Mouse (Mus musculus): Measurements from ENCODE around the gene Car2. TPM values are rescaled to one million over a fixed set of nuclear protein-coding genes. Genes with fewer than 3 reads are reported as not detected.

Gene Car2
- polyA plus RNA-seq, 1 experiment, result 30.9 TPM

- 87% methylated on average over 9 of the region's 9 CpGs for whole genome bisulfite sequencing
- Histone ChIP-seq H3K27ac (ENCODE audit: control insufficient read depth, insufficient read depth, low read length) (no peak overlapping the region), H3K4me1 (replicated peaks; ENCODE audit: control insufficient read depth, insufficient read depth, low read length) (no peaks in the 10 kb centered on the region), H3K4me3 (ENCODE audit: control insufficient read depth, insufficient read depth, low read length) (no peak overlapping the region), H3K27me3 (ENCODE audit: control insufficient read depth, insufficient read depth, low read length) (no peaks in the 10 kb centered on the region), H3K36me3 (ENCODE audit: control insufficient read depth, insufficient read depth, low read length) (no peaks in the 10 kb centered on the region)
- DNase-seq, result no peak
- TF ChIP-seq POLR2A (IDR thresholded peaks at IDR 0.05; ENCODE audit: control insufficient read depth, extremely low read depth, insufficient read depth, low read length, poor library complexity), result no peak
- no peak for TF ChIP-seq CTCF (IDR thresholded peaks at IDR 0.05; ENCODE audit: borderline replicate concordance, control insufficient read depth, extremely low read depth, insufficient read depth, low read length, poor library complexity)
These were observed 9.7 kb upstream of the Car2 start for GRCm38 (mm10) chr3:14876325-14876918.

- no peak for DNase-seq
- TF ChIP-seq POLR2A (IDR thresholded peaks at IDR 0.05; ENCODE audit: control insufficient read depth, extremely low read depth, insufficient read depth, low read length, poor library complexity) (no peak), CTCF (IDR thresholded peaks at IDR 0.05; ENCODE audit: borderline replicate concordance, control insufficient read depth, extremely low read depth, insufficient read depth, low read length, poor library complexity) (no peak)
- Histone ChIP-seq H3K27ac (ENCODE audit: control insufficient read depth, insufficient read depth, low read length) (no peak overlapping the region; the same call in 1 of the 2 replicates), H3K4me3 (ENCODE audit: control insufficient read depth, insufficient read depth, low read length) (no peak overlapping the region), H3K4me1 (replicated peaks; ENCODE audit: control insufficient read depth, insufficient read depth, low read length) (no peaks in the 10 kb centered on the region), H3K27me3 (ENCODE audit: control insufficient read depth, insufficient read depth, low read length) (no peaks in the 10 kb centered on the region), H3K36me3 (ENCODE audit: control insufficient read depth, insufficient read depth, low read length) (no peaks in the 10 kb centered on the region)
- WGBS, result 76% methylated on average over 7 of the region's 7 CpGs
These were observed 8.7 kb upstream of the Car2 start for GRCm38 (mm10) chr3:14877251-14877909.

- TF ChIP-seq CTCF (IDR thresholded peaks at IDR 0.05; ENCODE audit: borderline replicate concordance, control insufficient read depth, extremely low read depth, insufficient read depth, low read length, poor library complexity) (no peak), POLR2A (IDR thresholded peaks at IDR 0.05; ENCODE audit: control insufficient read depth, extremely low read depth, insufficient read depth, low read length, poor library complexity) (no peak)
- Histone ChIP-seq H3K36me3 (ENCODE audit: control insufficient read depth, insufficient read depth, low read length) (no peaks in the 10 kb centered on the region), H3K27ac (ENCODE audit: control insufficient read depth, insufficient read depth, low read length) (no peak overlapping the region), H3K4me1 (replicated peaks; ENCODE audit: control insufficient read depth, insufficient read depth, low read length) (no peaks in the 10 kb centered on the region), H3K4me3 (ENCODE audit: control insufficient read depth, insufficient read depth, low read length) (no peak overlapping the region), H3K27me3 (ENCODE audit: control insufficient read depth, insufficient read depth, low read length) (no peaks in the 10 kb centered on the region)
- WGBS, result 90% methylated on average over 6 of the region's 6 CpGs
- DNase-seq, result no peak
These were observed 7.3 kb upstream of the Car2 start for GRCm38 (mm10) chr3:14878749-14879223.

GRCm38 (mm10) chr3:14879293-14879692 is 6.8 kb upstream of the Car2 start:
- Histone ChIP-seq H3K27me3 (ENCODE audit: control insufficient read depth, insufficient read depth, low read length) (no peaks in the 10 kb centered on the region), H3K4me3 (ENCODE audit: control insufficient read depth, insufficient read depth, low read length) (no peak overlapping the region), H3K4me1 (replicated peaks; ENCODE audit: control insufficient read depth, insufficient read depth, low read length) (no peaks in the 10 kb centered on the region), H3K27ac (ENCODE audit: control insufficient read depth, insufficient read depth, low read length) (no peak overlapping the region), H3K36me3 (ENCODE audit: control insufficient read depth, insufficient read depth, low read length) (no peaks in the 10 kb centered on the region)
- WGBS, result 88% methylated on average over 3 of the region's 3 CpGs
- no peak for TF ChIP-seq POLR2A (IDR thresholded peaks at IDR 0.05; ENCODE audit: control insufficient read depth, extremely low read depth, insufficient read depth, low read length, poor library complexity)
- TF ChIP-seq CTCF (IDR thresholded peaks at IDR 0.05; ENCODE audit: borderline replicate concordance, control insufficient read depth, extremely low read depth, insufficient read depth, low read length, poor library complexity), result no peak
- no peak for DNase-seq

GRCm38 (mm10) chr3:14880277-14880676 is 5.8 kb upstream of the Car2 start:
- Histone ChIP-seq H3K4me3 (ENCODE audit: control insufficient read depth, insufficient read depth, low read length) (no peak overlapping the region), H3K36me3 (ENCODE audit: control insufficient read depth, insufficient read depth, low read length) (no peaks in the 10 kb centered on the region), H3K27ac (ENCODE audit: control insufficient read depth, insufficient read depth, low read length) (no peak overlapping the region), H3K4me1 (replicated peaks; ENCODE audit: control insufficient read depth, insufficient read depth, low read length) (no peaks in the 10 kb centered on the region), H3K27me3 (ENCODE audit: control insufficient read depth, insufficient read depth, low read length) (no peaks in the 10 kb centered on the region)
- DNase-seq, result no peak
- 56% methylated on average over 2 of the region's 2 CpGs for WGBS
- TF ChIP-seq POLR2A (IDR thresholded peaks at IDR 0.05; ENCODE audit: control insufficient read depth, extremely low read depth, insufficient read depth, low read length, poor library complexity) (no peak), CTCF (IDR thresholded peaks at IDR 0.05; ENCODE audit: borderline replicate concordance, control insufficient read depth, extremely low read depth, insufficient read depth, low read length, poor library complexity) (no peak)

GRCm38 (mm10) chr3:14882005-14882404 is 4.1 kb upstream of the Car2 start:
- Histone ChIP-seq H3K4me3 (ENCODE audit: control insufficient read depth, insufficient read depth, low read length) (no peak overlapping the region), H3K27ac (ENCODE audit: control insufficient read depth, insufficient read depth, low read length) (no peak overlapping the region), H3K36me3 (ENCODE audit: control insufficient read depth, insufficient read depth, low read length) (no peaks in the 10 kb centered on the region), H3K27me3 (ENCODE audit: control insufficient read depth, insufficient read depth, low read length) (peaks cover 4% of the 10 kb centered on the region; the same call in 1 of the 2 replicates), H3K4me1 (replicated peaks; ENCODE audit: control insufficient read depth, insufficient read depth, low read length) (peaks cover 6% of the 10 kb centered on the region; the same call in 1 of the 2 replicates)
- DNase-seq, result no peak
- TF ChIP-seq CTCF (IDR thresholded peaks at IDR 0.05; ENCODE audit: borderline replicate concordance, control insufficient read depth, extremely low read depth, insufficient read depth, low read length, poor library complexity), result no peak
- TF ChIP-seq POLR2A (IDR thresholded peaks at IDR 0.05; ENCODE audit: control insufficient read depth, extremely low read depth, insufficient read depth, low read length, poor library complexity), result no peak

All from thymus, adult 2 months (tissue).